Mouse (Mus musculus): ENCODE results near the gene Tfap4.

The Tfap4 gene

DNA sequence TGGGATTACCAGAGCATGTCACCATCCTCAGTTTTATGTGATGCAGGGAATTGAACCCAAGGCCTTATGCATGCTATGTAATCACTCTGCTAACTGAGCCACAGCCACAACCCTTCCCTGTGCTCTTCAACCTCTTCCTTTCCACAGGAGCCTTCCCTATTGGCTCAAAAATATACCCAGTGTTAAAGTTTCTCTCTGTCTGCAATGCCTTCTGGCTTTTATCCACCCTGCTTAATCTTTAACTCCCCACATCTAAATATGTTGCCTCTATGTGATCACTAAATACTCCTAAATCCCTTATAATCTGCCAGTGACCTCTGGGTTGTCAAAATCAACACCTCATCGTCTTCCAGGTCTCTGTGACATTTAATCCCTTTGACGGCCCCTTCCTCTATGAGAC lies 41.7 kb downstream of the Tfap4 start:
- no peak for DNase-seq

GRCm38 (mm10) chr16:4514383-4514782 lies 45.3 kb downstream of the Tfap4 start:
- DNase-seq: no peak

- peak; percentile 32 for DNase-seq
Measured at GRCm38 (mm10) chr16:4512661-4513438, 46.8 kb downstream of the Tfap4 start.

DNA sequence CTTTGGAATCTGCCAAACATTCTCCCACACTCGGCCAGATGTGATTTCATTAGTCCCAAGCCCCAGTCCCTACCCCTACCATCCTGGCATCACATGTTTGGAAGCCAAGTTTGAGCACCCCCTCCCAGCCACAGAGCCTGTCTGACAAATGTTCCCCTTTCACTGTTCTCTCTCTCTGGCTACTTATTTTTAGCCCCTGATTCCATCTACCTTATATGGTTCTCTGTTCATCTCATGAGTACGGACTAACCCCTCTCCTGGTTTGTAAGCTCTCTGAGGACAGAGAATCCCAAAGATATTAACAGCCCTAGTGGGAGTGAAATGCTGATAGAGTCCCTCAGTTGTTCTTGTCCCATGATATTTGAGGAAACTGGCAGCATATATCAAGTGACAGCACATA lies 48.3 kb downstream of the Tfap4 start:
- DNase-seq: no peak

- no peak for DNase-seq
Measured at GRCm38 (mm10) chr16:4506181-4506580, 53.5 kb downstream of the Tfap4 start.

DNA sequence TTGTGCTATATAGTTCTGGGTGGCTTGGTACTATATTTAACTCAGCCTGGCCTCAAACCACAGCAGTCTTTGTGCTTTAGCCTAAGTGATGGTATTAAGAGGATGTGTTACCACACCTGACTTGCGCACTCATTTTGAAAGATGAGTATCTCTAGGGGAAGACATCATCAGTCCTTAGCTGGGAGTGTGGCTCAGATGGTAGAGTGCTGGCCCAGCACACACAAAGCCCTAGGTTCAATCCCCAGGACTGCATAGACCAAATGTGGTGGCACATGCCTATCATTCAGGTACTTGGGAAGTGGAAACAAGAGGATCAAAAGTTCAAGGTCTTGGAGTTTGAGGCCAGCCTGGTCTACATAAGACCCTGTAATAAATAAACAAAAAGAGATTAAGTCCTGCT lies 56.2 kb downstream of the Tfap4 start:
- no peak for DNase-seq

DNA sequence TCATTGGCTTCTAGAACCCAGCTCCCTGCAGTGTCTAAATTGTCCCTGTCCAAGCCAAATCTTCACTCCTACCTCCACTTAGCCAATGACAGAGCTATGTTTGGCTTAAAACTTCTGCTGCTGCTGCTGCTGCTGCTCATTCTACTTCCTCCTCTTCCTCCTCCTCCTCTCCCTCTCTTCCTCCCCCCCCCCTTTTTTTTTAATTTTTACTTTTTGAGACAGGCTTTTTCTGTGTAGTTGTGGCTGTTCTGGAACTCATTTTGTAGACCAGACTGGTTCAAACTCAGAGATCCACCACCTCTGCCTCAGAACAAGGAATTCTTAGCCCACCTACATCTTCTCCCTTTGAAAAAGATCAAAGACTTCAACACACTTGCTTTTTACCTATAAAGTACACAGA lies 57.1 kb downstream of the Tfap4 start:
- no peak for DNase-seq

- no peak for DNase-seq
Measured at GRCm38 (mm10) chr16:4501703-4502102, 58.0 kb downstream of the Tfap4 start.

DNA sequence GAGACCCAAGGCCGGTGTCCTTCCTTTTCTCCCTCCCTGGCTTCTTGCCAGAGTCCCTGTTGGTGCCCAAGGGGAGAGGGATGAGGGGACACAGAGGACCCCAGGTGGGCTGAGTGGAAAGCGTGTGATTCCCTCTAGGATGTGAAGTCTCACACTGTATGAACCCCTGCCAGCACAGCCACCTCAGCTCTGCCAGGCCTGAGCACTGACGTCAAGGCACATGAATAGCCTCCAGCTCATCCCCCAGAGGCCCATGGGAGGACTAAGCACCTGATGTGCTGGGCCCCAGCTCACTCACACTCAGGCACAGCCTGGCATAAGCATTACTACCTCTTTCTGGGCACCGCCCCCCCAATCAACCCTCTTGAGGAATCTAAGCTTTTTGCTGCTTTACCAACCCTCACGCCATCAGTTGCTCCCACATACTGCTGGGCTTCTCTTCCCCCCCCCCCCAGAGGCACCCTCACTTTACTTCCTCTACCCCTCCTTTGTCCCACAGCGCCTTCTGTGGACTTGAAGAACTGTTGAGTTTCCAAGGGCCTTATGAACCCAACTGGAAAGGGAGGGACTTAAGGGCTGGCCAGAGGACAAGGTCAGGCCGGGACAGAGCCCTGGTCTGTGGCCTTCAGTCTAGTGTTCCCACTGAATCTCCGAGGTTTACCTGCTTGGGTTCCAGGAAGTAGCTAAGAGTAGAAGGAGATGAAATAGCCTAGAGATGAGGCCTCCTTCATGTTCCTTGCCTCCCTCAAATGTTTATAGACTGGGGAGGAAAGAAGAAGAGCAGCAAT lies 58.9 kb downstream of the Tfap4 start:
- no peak for DNase-seq

DNA sequence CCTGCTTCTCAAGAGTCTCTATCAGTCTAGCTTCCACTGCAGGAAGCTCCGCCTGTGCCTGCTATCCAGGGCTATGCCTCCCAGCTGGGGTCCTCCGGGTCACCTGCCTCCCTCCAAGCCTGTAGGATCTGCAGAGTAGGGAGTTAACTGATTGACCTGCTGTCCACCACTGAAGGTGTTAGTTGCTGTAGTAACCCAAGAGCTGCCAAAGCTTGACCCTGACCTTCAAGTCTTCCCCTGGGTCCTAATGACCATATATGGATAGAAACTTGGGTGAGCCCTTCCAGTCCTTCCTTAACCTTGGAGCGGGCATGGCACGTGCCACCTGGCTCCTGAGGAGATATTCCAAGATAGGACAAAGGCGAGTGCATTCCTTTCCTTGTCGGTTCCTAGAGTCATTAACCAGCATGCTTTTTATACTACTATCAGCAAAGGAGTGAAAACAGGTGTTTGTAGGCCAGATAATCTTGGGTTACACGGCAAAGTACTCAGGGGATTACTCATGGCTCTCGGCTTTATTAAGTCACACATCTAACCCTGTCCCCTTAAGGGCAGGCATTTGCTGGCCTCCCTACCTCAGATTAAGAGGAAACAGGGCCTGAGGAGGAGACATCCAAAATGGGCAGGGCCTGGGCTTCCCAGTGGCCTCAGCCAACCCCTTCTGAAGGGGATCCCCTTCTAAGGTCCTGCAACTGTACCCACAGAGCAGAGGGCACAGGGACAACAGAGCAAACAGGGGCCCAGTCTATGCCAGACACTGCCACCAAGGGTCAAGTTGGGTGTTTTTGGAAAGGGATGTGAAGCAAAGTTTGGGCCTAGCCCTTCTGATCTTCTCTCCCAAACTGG lies 61.7 kb downstream of the Tfap4 start:
- no peak for DNase-seq

GRCm38 (mm10) chr16:4496470-4496869 lies 63.2 kb downstream of the Tfap4 start:
- no peak for DNase-seq

DNA sequence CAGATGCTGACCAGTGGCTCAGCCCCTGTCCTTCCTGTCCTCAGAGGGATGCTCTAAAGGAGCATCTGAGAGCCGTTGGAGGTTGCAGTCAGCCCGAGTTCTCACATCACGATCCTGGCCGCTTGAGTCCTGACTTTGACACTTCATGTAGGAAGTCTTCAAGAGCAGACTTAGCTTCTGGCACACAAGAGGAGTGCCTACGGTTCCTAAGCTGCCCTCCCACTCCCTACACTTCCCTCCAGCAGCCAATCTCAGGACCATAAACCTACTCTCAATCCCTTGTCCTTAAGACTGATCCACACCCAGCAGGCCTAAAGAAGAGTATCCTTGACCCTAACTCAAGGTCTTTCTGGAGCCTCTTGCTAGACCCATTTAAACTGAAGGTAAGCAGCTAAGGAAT lies 63.8 kb downstream of the Tfap4 start:
- DNase-seq: no peak
